Mouse (Mus musculus): ENCODE measurements around the gene Map3k21. TPM values are rescaled to one million over a fixed set of nuclear protein-coding genes. Genes with fewer than 3 reads are reported as not detected.

Gene Map3k21
- polyA plus RNA-seq, 1 experiment from 2014 or later: 0.04 TPM

DNA sequence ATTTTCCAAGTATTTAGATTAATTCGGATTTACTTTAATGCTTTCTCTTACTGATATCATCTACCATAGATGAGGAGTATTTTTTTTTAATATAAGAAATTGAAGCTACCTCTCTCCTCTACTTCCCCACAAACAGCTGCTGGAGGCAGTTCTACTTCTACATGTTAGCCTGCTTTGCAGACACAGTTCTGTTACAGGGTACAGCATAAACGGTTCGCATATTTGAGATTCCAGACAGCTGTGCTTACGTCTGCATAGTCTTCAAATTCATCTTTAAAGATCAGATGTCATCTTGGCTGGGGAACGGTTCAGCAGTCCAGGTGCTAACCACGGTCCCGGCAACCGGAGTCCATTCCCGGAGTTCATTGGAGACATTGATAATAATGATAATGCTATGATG is 83.4 kb downstream of the Map3k21 start:
- ATAC-seq (ENCODE audit: insufficient number of reproducible peaks, insufficient read depth, low FRiP score, low read depth): no peak
- WGBS: 50% methylated on average over 9 of the region's 9 CpGs
- H3K27me3 ChIP-seq (ENCODE audit: control insufficient read depth, insufficient read depth, low read length): peaks cover 62% of the 10 kb centered on the region

GRCm38 (mm10) chr8:125995101-125995986 is 85.1 kb downstream of the Map3k21 start, which contains the start of gene Kcnk1:
Kcnk1 (plus strand) TSS chr8:125995170.
- Histone ChIP-seq H3K9ac (ENCODE audit: low read length) (peak within 1 kb of the TSS; percentile 50), H3K27ac (replicated peaks in 1 of 2; ENCODE audit: control insufficient read depth in 1 of 2, insufficient read depth in 1 of 2, low read depth in 2 of 2, low read length in 2 of 2) (no peak within 1 kb of the TSS), H3K27me3 (ENCODE audit: control insufficient read depth, insufficient read depth, low read length) (peaks cover 60% of the 10 kb centered on the region), H3K4me2 (ENCODE audit: low read length) (peak within 1 kb of the TSS; percentile 90), H3K4me3 (ENCODE audit: control insufficient read depth in 1 of 2, insufficient read depth in 1 of 2, low read depth in 1 of 2, low read length in 2 of 2) (peak within 1 kb of the TSS; percentile 44 to 71), H3K36me3 (ENCODE audit: control insufficient read depth, insufficient read depth, low read length) (no peaks in the 10 kb centered on the region), H3K9me3 (ENCODE audit: control insufficient read depth, low read length) (no peaks in the 10 kb centered on the region), H3K4me1 (ENCODE audit: control insufficient read depth in 2 of 2, insufficient read depth in 2 of 2, low read length in 2 of 2) (peaks cover 4 to 6% of the 10 kb centered on the region in 2 experiments; a peak in 3 of 4 replicates)
- no peak for ATAC-seq (ENCODE audit: insufficient number of reproducible peaks, insufficient read depth, low FRiP score, low read depth)
- under 1% methylated on average over 68 of the region's 73 CpGs for WGBS

More for the DNA sequence above, 83.4 kb downstream of the Map3k21 start:
- Histone ChIP-seq H3K27ac (replicated peaks in 1 of 2; ENCODE audit: control insufficient read depth in 1 of 2, insufficient read depth in 1 of 2, low read depth in 2 of 2, low read length in 2 of 2) (no peak overlapping the region), H3K4me2 (ENCODE audit: low read length) (no peak overlapping the region), H3K4me3 (ENCODE audit: control insufficient read depth in 1 of 2, insufficient read depth in 1 of 2, low read depth in 1 of 2, low read length in 2 of 2) (no peak overlapping the region), H3K9ac (ENCODE audit: low read length) (no peak overlapping the region), H3K4me1 (ENCODE audit: control insufficient read depth in 2 of 2, insufficient read depth in 2 of 2, low read length in 2 of 2) (peaks cover 4 to 6% of the 10 kb centered on the region in 2 experiments; a peak in 3 of 4 replicates), H3K36me3 (ENCODE audit: control insufficient read depth, insufficient read depth, low read length) (no peaks in the 10 kb centered on the region), H3K9me3 (ENCODE audit: control insufficient read depth, low read length) (no peaks in the 10 kb centered on the region)

GRCm38 (mm10) chr8:125996031-125996839 is 86.0 kb downstream of the Map3k21 start:
- Histone ChIP-seq H3K27me3 (ENCODE audit: control insufficient read depth, insufficient read depth, low read length) (peaks cover 60% of the 10 kb centered on the region), H3K9me3 (ENCODE audit: control insufficient read depth, low read length) (no peaks in the 10 kb centered on the region), H3K36me3 (ENCODE audit: control insufficient read depth, insufficient read depth, low read length) (no peaks in the 10 kb centered on the region), H3K4me3 (ENCODE audit: control insufficient read depth in 1 of 2, insufficient read depth in 1 of 2, low read depth in 1 of 2, low read length in 2 of 2) (peak overlapping the region; percentile 44 to 71), H3K4me2 (ENCODE audit: low read length) (peak overlapping the region; percentile 90), H3K4me1 (ENCODE audit: control insufficient read depth in 2 of 2, insufficient read depth in 2 of 2, low read length in 2 of 2) (peaks cover 4 to 6% of the 10 kb centered on the region in 2 experiments; a peak in 3 of 4 replicates), H3K9ac (ENCODE audit: low read length) (peak overlapping the region; percentile 50; the same call in 1 of the 2 replicates), H3K27ac (replicated peaks in 1 of 2; ENCODE audit: control insufficient read depth in 1 of 2, insufficient read depth in 1 of 2, low read depth in 2 of 2, low read length in 2 of 2) (no peak overlapping the region)
- no peak for ATAC-seq (ENCODE audit: insufficient number of reproducible peaks, insufficient read depth, low FRiP score, low read depth)
- WGBS: 30% methylated on average over 14 of the region's 14 CpGs

DNA sequence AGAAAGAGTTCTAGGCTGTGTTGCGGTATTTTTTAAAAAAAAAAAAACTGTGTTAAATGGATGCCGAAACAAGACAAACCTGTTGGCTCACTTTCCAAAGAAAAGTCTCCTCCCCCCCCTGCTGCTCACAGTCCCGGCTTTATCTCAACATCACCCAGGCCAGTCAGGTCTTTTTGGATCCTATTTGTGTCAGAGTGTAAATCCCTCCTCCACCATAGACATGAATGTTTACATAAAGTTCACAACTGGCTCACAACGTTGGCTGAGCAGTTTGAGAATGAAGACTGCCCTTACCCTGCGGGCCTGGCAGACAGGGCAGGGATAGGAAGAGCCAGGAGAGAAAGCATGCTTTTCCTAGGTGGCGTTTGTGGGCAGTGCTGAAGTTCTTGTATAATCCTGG is 86.7 kb downstream of the Map3k21 start:
- H3K27me3 ChIP-seq (ENCODE audit: control insufficient read depth, insufficient read depth, low read length): peaks cover 60% of the 10 kb centered on the region

More for the DNA sequence above, 86.7 kb downstream of the Map3k21 start:
- Histone ChIP-seq H3K27ac (replicated peaks in 1 of 2; ENCODE audit: control insufficient read depth in 1 of 2, insufficient read depth in 1 of 2, low read depth in 2 of 2, low read length in 2 of 2) (no peak overlapping the region), H3K4me3 (ENCODE audit: control insufficient read depth in 1 of 2, insufficient read depth in 1 of 2, low read depth in 1 of 2, low read length in 2 of 2) (no peak overlapping the region), H3K4me1 (ENCODE audit: control insufficient read depth in 2 of 2, insufficient read depth in 2 of 2, low read length in 2 of 2) (peaks cover 4 to 6% of the 10 kb centered on the region in 2 experiments; a peak in 3 of 4 replicates), H3K36me3 (ENCODE audit: control insufficient read depth, insufficient read depth, low read length) (no peaks in the 10 kb centered on the region), H3K9me3 (ENCODE audit: control insufficient read depth, low read length) (no peaks in the 10 kb centered on the region), H3K9ac (ENCODE audit: low read length) (no peak overlapping the region), H3K4me2 (ENCODE audit: low read length) (no peak overlapping the region)
- WGBS: 39% methylated on average over 6 of the region's 6 CpGs
- ATAC-seq (ENCODE audit: insufficient number of reproducible peaks, insufficient read depth, low FRiP score, low read depth): no peak

Other genes starting within 250 kb of the Map3k21 start
- gene Map10, start 240.6 kb upstream of the Map3k21 start, polyA plus RNA-seq (2014; fragmentation: Nextera tagmentation; extraction: Ambion mirVana): 7.8 and 8.0 TPM in 2 replicates
- gene Ntpcr, start 180.5 kb upstream of the Map3k21 start, polyA plus RNA-seq (2014; fragmentation: Nextera tagmentation; extraction: Ambion mirVana): 29.1 and 30.1 TPM in 2 replicates
- gene Pcnx2, start 12.1 kb upstream of the Map3k21 start, polyA plus RNA-seq (2014; fragmentation: Nextera tagmentation; extraction: Ambion mirVana): 0.11 TPM in 1 of 2 replicates, not detected in the other
- 1.1 and 1.9 TPM in 2 replicates for gene Kcnk1, start 84.7 kb downstream of the Map3k21 start, polyA plus RNA-seq (2014; fragmentation: Nextera tagmentation; extraction: Ambion mirVana)

All from heart, embryonic 14.5 days (tissue).